Mouse (Mus musculus): Measurements from ENCODE around the gene Rab32.
A peak's percentile ranks its signal among the peaks of the same experiment; 100 is the strongest.
"Not testable (repeated sequence)": the region's sequence is repeated elsewhere in the genome, so short reads cannot be mapped to it uniquely, and the experiment has no call there.

Gene Rab32

DNA sequence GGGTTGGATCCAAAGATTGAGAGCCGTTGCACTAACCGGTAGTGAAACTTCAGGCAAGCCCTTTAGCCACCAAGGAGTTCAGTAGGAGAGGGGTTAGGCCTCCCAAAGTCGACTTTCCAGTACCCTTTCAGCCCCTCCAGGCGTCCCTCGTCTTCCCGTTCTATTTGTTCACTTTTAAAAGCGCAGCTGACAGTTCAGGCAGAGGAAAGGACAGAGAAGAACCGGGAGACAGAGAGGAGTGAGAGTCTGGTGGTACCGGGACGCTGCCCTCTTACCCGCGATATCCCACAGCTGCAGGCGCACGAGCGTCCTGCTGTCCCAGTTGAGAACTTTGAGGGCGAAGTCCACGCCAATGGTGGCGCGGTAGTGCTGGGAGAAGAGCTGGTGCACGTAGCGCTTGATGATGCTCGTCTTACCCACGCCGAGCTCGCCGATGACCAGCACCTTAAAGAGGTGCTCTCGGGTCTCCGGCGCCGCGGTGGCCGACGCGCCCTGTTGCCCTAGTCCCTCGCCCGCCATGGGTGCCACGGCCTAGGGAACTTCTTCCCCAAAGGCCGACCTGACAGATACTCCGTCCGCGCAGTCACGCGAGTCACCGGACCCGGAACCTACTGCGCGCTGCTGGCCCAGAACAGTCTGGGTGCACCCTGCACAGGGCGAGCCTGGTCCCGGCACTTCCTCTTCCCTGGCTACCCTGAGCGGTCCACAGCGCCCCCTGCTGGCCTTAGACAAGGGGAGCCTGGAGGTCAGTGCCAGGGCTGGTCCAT, at the start of gene Rab32:
TSS of gene Rab32 (minus strand) at position 696 of the 767 bp plus-strand sequence.
- DNase-seq (ENCODE audit: extremely low spot score, low read depth, low spot score), result peak; percentile 64

GRCm38 (mm10) chr10:10600771-10601170, 42.7 kb upstream of the Rab32 start:
- DNase-seq (ENCODE audit: extremely low spot score, low read depth, low spot score), result no peak

DNA sequence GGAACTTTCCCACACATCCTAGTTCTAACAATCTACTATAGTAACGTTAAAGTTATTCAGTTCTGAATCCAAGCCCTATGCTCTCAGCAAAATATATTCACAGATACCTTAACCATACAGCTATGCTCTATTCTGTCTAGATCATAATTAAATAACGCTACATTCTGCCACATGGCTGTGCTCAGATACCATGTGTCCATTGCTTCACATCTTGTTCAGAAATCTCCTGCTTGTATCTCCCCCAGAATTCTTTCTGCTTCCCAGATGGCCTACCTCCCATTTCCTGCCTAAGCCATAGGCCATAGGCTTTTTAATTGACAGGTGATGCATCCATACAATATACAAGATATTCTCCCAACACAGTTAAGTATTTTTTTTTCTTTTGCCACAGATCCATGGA, 39.4 kb upstream of the Rab32 start:
- DNase-seq (ENCODE audit: extremely low spot score, low read depth, low spot score), result not testable (repeated sequence)

DNA sequence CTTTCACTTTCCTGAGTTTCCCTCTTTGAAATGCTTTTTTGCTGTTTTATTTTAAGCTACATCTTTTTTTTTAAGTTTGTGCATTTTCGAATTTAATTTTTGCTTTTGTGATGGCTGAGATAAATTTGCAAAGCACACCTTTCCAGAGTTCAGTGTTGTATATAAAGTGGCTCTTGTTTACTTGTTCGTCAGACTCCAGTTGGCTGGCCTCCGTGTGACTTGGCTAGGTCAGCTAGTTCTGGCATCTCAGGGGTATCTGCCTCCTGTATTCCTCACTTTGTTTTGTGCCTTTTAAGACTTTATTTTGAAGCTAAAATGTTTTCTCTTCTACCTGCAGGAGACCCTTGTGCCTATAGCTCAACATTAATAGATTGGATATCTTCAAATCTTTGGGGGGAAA, 22.7 kb upstream of the Rab32 start:
- no peak for DNase-seq (ENCODE audit: extremely low spot score, low read depth, low spot score)

GRCm38 (mm10) chr10:10579821-10580220, 21.8 kb upstream of the Rab32 start:
- no peak for DNase-seq (ENCODE audit: extremely low spot score, low read depth, low spot score)

- DNase-seq (ENCODE audit: extremely low spot score, low read depth, low spot score), result no peak
Measured at GRCm38 (mm10) chr10:10558337-10558711, 259 bp upstream of the Rab32 start.

- peak; percentile 26 for DNase-seq (ENCODE audit: extremely low spot score, low read depth, low spot score)
Measured at GRCm38 (mm10) chr10:10557085-10557484, 980 bp downstream of the Rab32 start.

DNA sequence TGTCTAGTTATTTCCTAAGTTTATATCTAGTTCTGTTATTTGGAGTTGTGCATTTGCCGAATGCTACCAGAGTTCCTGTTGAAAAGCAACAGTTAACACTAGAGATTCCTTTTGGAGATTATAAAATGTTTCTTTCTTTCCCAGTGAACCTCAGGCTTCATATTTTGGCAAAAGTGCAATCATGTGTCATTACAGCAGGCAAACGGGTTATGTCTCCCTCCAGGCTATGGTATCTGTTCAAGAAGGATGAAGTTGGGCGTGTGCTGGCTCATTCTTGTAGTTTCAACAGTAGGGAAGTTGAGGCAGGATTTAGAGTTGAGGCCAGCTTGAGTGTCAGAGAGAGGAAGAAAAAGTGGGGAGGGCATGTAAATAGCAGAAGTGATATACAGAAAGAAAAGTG, 2.4 kb downstream of the Rab32 start:
- DNase-seq (ENCODE audit: extremely low spot score, low read depth, low spot score), result no peak

DNA sequence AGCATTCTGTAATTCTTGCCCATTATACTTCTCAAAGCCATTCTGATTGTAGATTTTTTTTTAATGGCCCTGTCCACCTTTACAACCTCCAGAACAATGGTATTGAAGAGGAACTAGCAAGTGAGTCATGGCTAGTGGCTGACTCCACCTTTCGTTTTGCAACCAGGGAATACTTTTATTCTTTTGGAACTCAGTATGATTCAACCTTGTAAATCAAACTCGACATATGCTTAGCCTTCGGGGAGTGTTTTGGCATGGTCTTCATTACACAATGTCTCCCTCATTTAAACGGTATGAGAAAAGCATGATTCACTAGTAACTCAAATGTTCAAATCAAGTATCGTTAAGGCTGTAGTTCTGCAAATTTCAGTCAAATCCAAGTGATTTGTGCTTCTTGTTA, 2.8 kb downstream of the Rab32 start:
- no peak for DNase-seq (ENCODE audit: extremely low spot score, low read depth, low spot score)

GRCm38 (mm10) chr10:10550134-10550533, 7.9 kb downstream of the Rab32 start:
- DNase-seq (ENCODE audit: extremely low spot score, low read depth, low spot score), result no peak

DNA sequence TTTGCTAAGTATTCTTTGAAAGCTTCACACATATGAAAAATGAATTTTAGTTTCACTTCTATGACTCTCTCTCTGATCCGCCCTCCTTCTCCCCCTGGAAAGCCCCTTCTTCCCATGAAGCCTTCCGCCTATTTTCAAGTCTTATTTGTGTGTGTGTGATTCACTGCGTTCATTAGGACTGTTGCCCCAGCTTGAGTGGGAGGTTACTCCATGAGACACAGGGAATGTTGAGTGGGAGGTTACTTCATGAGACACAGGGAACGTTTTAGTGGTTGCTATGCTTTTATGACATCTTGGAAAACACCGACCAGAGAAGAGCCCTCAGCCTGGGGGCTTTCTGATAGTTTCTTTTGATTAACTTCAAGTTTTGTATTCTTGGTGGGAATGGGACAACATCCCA, 11.4 kb downstream of the Rab32 start:
- DNase-seq (ENCODE audit: extremely low spot score, low read depth, low spot score), result no peak

DNA sequence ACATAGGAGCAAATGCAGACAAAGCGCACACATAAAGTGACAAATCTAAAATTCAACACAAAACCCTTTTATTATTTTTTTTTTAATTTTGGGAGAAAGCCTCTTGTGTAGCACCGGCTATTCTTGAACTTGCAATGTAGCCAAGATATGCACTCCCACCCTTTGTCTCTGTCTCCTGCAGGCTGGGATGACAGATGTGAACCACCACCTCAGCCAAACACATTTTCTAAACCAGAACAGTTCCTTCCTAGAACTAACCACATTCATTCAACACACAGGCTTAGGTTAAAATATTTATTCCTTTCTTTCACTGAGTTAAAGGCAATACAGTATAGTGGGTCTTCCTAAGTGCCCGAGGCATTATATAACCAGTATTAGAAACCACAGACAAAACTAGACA, 13.1 kb downstream of the Rab32 start:
- DNase-seq (ENCODE audit: extremely low spot score, low read depth, low spot score), result no peak

Measured in hindlimb bud, embryonic 11.5 days (tissue).